Mouse (Mus musculus) G1E (cell line): ENCODE data around the gene Gm10840.

ENCODE experiments used
- CTCF ChIP-seq: IDR thresholded peaks from 2 replicates; pipeline ENCODE4 v1.5.1; 2012; ENCODE audit warnings: low read depth, low read length, inconsistent platforms, mixed read lengths
- GATA1 ChIP-seq: IDR thresholded peaks from 2 replicates; pipeline ENCODE4 v1.6.1; 2012; ENCODE audit warnings: borderline replicate concordance, low read length, inconsistent platforms, mixed read lengths
- GATA2 ChIP-seq: IDR thresholded peaks from 2 replicates; pipeline ENCODE4 v1.6.1; 2012; ENCODE audit warnings: low read depth, low read length, inconsistent platforms, borderline replicate concordance
- POLR2AphosphoS5 ChIP-seq: IDR thresholded peaks from 2 replicates; pipeline ENCODE4 v1.6.1; 2012; ENCODE audit warnings: low read depth, low read length, inconsistent platforms; ENCODE audit not compliant: insufficient replicate concordance
- TAL1 ChIP-seq: conservative IDR thresholded peaks from 2 replicates; pipeline ENCODE4 v1.6.1; 2012; ENCODE audit warnings: low read depth, low read length, inconsistent platforms, mixed read lengths

DNA sequence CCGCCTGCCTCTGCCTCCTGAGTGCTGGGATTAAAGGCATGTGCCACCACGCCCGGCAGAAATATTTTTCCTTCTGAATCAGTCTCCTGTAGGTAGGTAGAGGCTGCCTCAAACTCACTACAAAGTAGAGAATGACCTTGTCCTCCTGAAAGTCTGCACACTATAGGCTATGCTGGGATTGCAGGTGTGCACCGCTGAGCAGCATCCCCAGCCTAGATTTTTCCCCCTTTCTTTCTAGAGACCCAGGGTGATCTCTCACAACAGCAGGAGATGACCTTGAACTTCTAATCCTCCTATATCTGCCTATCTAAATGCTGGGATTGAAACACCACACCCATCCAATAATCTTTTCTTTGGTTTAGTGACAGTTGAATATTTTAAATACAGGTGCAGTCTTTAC, 26.7 kb downstream of the Gm10840 start:
- TF ChIP-seq CTCF: no peak
- TF ChIP-seq POLR2AphosphoS5: no peak
- TF ChIP-seq TAL1: no peak
- TF ChIP-seq GATA1: no peak
- TF ChIP-seq GATA2: no peak
